Mouse (Mus musculus) CH12.LX (cell line): ENCODE measurements around the gene Nfe2l2. TPM values are rescaled to one million over a fixed set of nuclear protein-coding genes. Genes with fewer than 3 reads are reported as not detected.

Source experiments
- DNase-seq: peaks from one replicate; pipeline ENCODE4 v3.0.0-alpha.2; 2013; ENCODE audit errors: extremely low read depth
- H3K27ac ChIP-seq: 2 replicates; pipeline ENCODE4 v1.5.1; 2012; ENCODE audit warnings: low read depth, mild to moderate bottlenecking, control low read depth, moderate library complexity; ENCODE audit not compliant: insufficient read depth
- H3K27me3 ChIP-seq: replicated peaks from 2 replicates; pipeline ENCODE3; 2012; ENCODE audit warnings: inconsistent platforms
- H3K36me3 ChIP-seq, 2 experiments: replicated peaks in 1 of 2; 2 replicates each; pipeline versions ENCODE3 to v1.6.1; 2012; ENCODE audit warnings: inconsistent platforms in 1 of 2, low read length in 1 of 2, mild to moderate bottlenecking in 1 of 2, mixed read lengths in 1 of 2, moderate library complexity in 1 of 2; ENCODE audit not compliant: control insufficient read depth in 1 of 2, insufficient read depth in 1 of 2
- H3K4me1 ChIP-seq, 2 experiments: 2 replicates each; pipeline ENCODE4 v1.6.1; 2012; ENCODE audit warnings: inconsistent platforms in 1 of 2, moderate library complexity in 1 of 2; ENCODE audit not compliant: insufficient read depth in 2 of 2, control insufficient read depth in 1 of 2
- H3K4me2 ChIP-seq: 2 replicates; pipeline ENCODE4 v1.6.1; 2012; ENCODE audit warnings: low read depth, mild to moderate bottlenecking, control low read depth; ENCODE audit not compliant: poor library complexity, insufficient read depth, severe bottlenecking
- H3K4me3 ChIP-seq, 3 experiments: fragments of 150-350 bp in 1 of 3; sonication (generic) in 1 of 3; replicated peaks in 1 of 3; 2 replicates each; pipeline versions ENCODE3 to v1.5.1; 2011 to 2012; ENCODE audit warnings: low read depth in 2 of 3, low read length in 2 of 3, mild to moderate bottlenecking in 2 of 3, moderate library complexity in 2 of 3, control low read depth in 1 of 3, improper control_type of control experiment in 1 of 3, inconsistent platforms in 1 of 3, mixed read lengths in 1 of 3; ENCODE audit not compliant: poor library complexity in 1 of 3
- H3K79me2 ChIP-seq: replicated peaks from 2 replicates; pipeline ENCODE4 v1.6.1; 2012; ENCODE audit warnings: mild to moderate bottlenecking, moderate library complexity; ENCODE audit not compliant: control insufficient read depth, poor library complexity, insufficient read depth, severe bottlenecking; ENCODE audit errors: extremely low read depth
- H3K9ac ChIP-seq: 2 replicates; pipeline ENCODE4 v1.6.1; 2012; ENCODE audit warnings: low read depth, mild to moderate bottlenecking, control low read depth, moderate library complexity; ENCODE audit not compliant: insufficient read depth
- H3K9me3 ChIP-seq: replicated peaks from 2 replicates; pipeline ENCODE3; 2012; ENCODE audit warnings: low read length, inconsistent platforms, mixed read lengths
- BHLHE40 ChIP-seq: IDR thresholded peaks from 2 replicates; pipeline ENCODE4 v1.6.1; 2011; ENCODE audit warnings: mild to moderate bottlenecking, low read depth, low read length, improper control_type of control experiment
- CHD1 ChIP-seq: IDR thresholded peaks from 2 replicates; pipeline ENCODE4 v1.6.1; 2012; ENCODE audit warnings: low read depth, low read length, improper control_type of control experiment, inconsistent platforms
- CHD2 ChIP-seq: IDR thresholded peaks from 2 replicates; pipeline ENCODE4 v1.6.1; 2011; ENCODE audit warnings: low read length, improper control_type of control experiment
- CTCF ChIP-seq, 2 experiments: IDR thresholded peaks in 1 of 2; conservative IDR thresholded peaks in 1 of 2; 2 replicates each; pipeline ENCODE4 v1.5.1; 2011 to 2012; ENCODE audit warnings: low read depth in 2 of 2, low read length in 2 of 2, improper control_type of control experiment in 1 of 2, inconsistent platforms in 1 of 2, mild to moderate bottlenecking in 1 of 2, moderate library complexity in 1 of 2
- E2F4 ChIP-seq: IDR thresholded peaks from 2 replicates; pipeline ENCODE4 v1.6.1; 2011; ENCODE audit warnings: low read depth, low read length, improper control_type of control experiment; ENCODE audit not compliant: insufficient replicate concordance
- ETS1 ChIP-seq: conservative IDR thresholded peaks from 2 replicates; pipeline ENCODE4 v1.6.1; 2012; ENCODE audit warnings: low read depth, mild to moderate bottlenecking, inconsistent platforms, low read length, improper control_type of control experiment, moderate library complexity
- GABPA ChIP-seq: IDR thresholded peaks from 2 replicates; pipeline ENCODE4 v1.6.1; 2012; ENCODE audit warnings: low read depth, low read length, improper control_type of control experiment, inconsistent platforms; ENCODE audit not compliant: insufficient replicate concordance
- IRF4 ChIP-seq: IDR thresholded peaks from 2 replicates; pipeline ENCODE4 v1.6.1; 2014; ENCODE audit warnings: low read depth, mild to moderate bottlenecking, inconsistent platforms, low read length, improper control_type of control experiment
- JUN ChIP-seq: IDR thresholded peaks from 2 replicates; pipeline ENCODE4 v1.6.1; 2011; ENCODE audit warnings: low read depth, mild to moderate bottlenecking, low read length, improper control_type of control experiment, moderate library complexity; ENCODE audit not compliant: insufficient read depth
- JUND ChIP-seq: conservative IDR thresholded peaks from 2 replicates; pipeline ENCODE4 v1.6.1; 2011; ENCODE audit warnings: low read depth, low read length, improper control_type of control experiment
- KAT2A ChIP-seq: IDR thresholded peaks from 2 replicates; pipeline ENCODE4 v1.6.1; 2012; ENCODE audit warnings: low read length, improper control_type of control experiment, inconsistent platforms; ENCODE audit not compliant: insufficient replicate concordance
- MEF2A ChIP-seq: IDR thresholded peaks from 2 replicates; pipeline ENCODE4 v1.6.1; 2014; ENCODE audit warnings: low read depth, mild to moderate bottlenecking, inconsistent platforms, low read length, improper control_type of control experiment, borderline replicate concordance
- PAX5 ChIP-seq: IDR thresholded peaks from 2 replicates; pipeline ENCODE4 v1.6.1; 2012; ENCODE audit warnings: low read length, inconsistent platforms, mixed read lengths
- POLR2AphosphoS2 ChIP-seq: IDR thresholded peaks from 2 replicates; pipeline ENCODE4 v1.6.1; 2011; ENCODE audit warnings: low read depth, low read length, improper control_type of control experiment
- RAD21 ChIP-seq: IDR thresholded peaks from 2 replicates; pipeline ENCODE4 v1.6.1; 2011; ENCODE audit warnings: low read depth, mild to moderate bottlenecking, low read length, improper control_type of control experiment, moderate library complexity
- TBP ChIP-seq: conservative IDR thresholded peaks from 2 replicates; pipeline ENCODE4 v1.6.1; 2011; ENCODE audit warnings: low read depth, low read length, improper control_type of control experiment
- USF2 ChIP-seq: conservative IDR thresholded peaks from 2 replicates; pipeline ENCODE4 v1.6.1; 2011; ENCODE audit warnings: low read depth, low read length, improper control_type of control experiment
- ZNF384 ChIP-seq: IDR thresholded peaks from 2 replicates; pipeline ENCODE4 v1.6.1; 2012; ENCODE audit warnings: low read depth, low read length, improper control_type of control experiment, inconsistent platforms
- dilution Hi-C: fragments of 300-500 bp; cut with MboI; formaldehyde crosslinking; loops from 2 replicates; pipeline ENCODE4 v1.14.3; 2020; ENCODE audit warnings: low sequenced_read_pairs; ENCODE audit not compliant: extremely low pct_unique_long_range_greater_than_20kb, extremely low pct_ligation_motif_present
- in situ Hi-C: fragments of 300-500 bp; cut with MboI; formaldehyde crosslinking; loops from 3 replicates; pipeline ENCODE4 v1.14.3; 2019; ENCODE audit warnings: low sequenced_read_pairs, low pct_ligation_motif_present, low pct_unique_long_range_greater_than_20kb, mixed read lengths
- polyA plus RNA-seq: library from polyadenylated mRNA; unstranded; fragments of >175 nt; gene quantifications from 2 replicates; pipeline ENCODE4 v1.2.1, GENCODE M21; 2012; ENCODE audit warnings: low read depth; ENCODE audit not compliant: insufficient read length
- total RNA-seq, 2 experiments: library from RNA; depleted of rRNA; stranded (reverse); fragments of 300-350 nt in 1 of 2; fragments of >200 nt in 1 of 2; gene quantifications; 2 replicates each; pipeline ENCODE4 v1.2.3; 2012 to 2014

Gene Nfe2l2
- total and polyA plus RNA-seq, 3 experiments: 11.6 to 32.6 (median 21.7) TPM

GRCm38 (mm10) chr2:75737006-75737503 lies 32.6 kb upstream of the Nfe2l2 start:
- TF ChIP-seq BHLHE40 (no peak), POLR2AphosphoS2 (no peak), IRF4 (no peak), CHD1 (no peak), ZNF384 (no peak), TBP (no peak), ETS1 (no peak)
- in situ Hi-C loops: no loop called here
- no peaks in the 10 kb centered on the region for H3K36me3 ChIP-seq
- H3K4me1 ChIP-seq: peaks cover under 1 to 5% of the 10 kb centered on the region in 2 experiments; a peak in 3 of 4 replicates
- H3K9me3 ChIP-seq: no peaks in the 10 kb centered on the region
- no peak overlapping the region for H3K4me2 ChIP-seq
- H3K27me3 ChIP-seq: no peaks in the 10 kb centered on the region
- no peak overlapping the region for H3K27ac ChIP-seq
- H3K79me2 ChIP-seq: no peaks in the 10 kb centered on the region
- no peak overlapping the region for H3K4me3 ChIP-seq
- no peak overlapping the region for H3K9ac ChIP-seq
- no peak for DNase-seq
- dilution Hi-C loops: no loop called here

GRCm38 (mm10) chr2:75734196-75734865 lies 29.9 kb upstream of the Nfe2l2 start:
- Histone ChIP-seq H3K79me2 (no peaks in the 10 kb centered on the region), H3K36me3 (no peaks in the 10 kb centered on the region), H3K4me3 (no peak overlapping the region), H3K9me3 (no peaks in the 10 kb centered on the region), H3K27me3 (no peaks in the 10 kb centered on the region), H3K4me1 (peaks cover 12 to 29% of the 10 kb centered on the region in 2 experiments), H3K4me2 (no peak overlapping the region), H3K9ac (no peak overlapping the region), H3K27ac (no peak overlapping the region)
- dilution Hi-C loops: no loop called here
- no peak for TF ChIP-seq RAD21
- TF ChIP-seq E2F4: no peak
- no peak for TF ChIP-seq CHD2
- no peak for TF ChIP-seq KAT2A
- TF ChIP-seq PAX5: no peak
- no peak for TF ChIP-seq MEF2A
- TF ChIP-seq CTCF (conservative IDR thresholded peaks at IDR 0.05 in 1 of 2, IDR thresholded peaks at IDR 0.05 in 1 of 2; ENCODE audit: low read depth in 2 of 2, low read length in 2 of 2): no peak
- TF ChIP-seq GABPA: no peak
- TF ChIP-seq USF2: no peak
- TF ChIP-seq ETS1: no peak
- no peak for TF ChIP-seq JUN
- no peak for TF ChIP-seq BHLHE40
- no peak for TF ChIP-seq POLR2AphosphoS2
- TF ChIP-seq JUND: no peak
- DNase-seq: no peak
- in situ Hi-C loops: no loop called here
